Mouse (Mus musculus): ENCODE measurements at regions not wholly inside any gene's neighbourhood (a gene's known extent, or its start where the extent isn't known, plus 50 kb on each side); places are given as distances from the start of the nearest gene placed in this dataset.

- no peak for ATAC-seq (ENCODE audit: low FRiP score, low read depth)
- 19% methylated on average over 6 of the region's 6 CpGs for WGBS
- no peaks in the 10 kb centered on the region for H3K27me3 ChIP-seq (ENCODE audit: control insufficient read depth, insufficient read depth, low read length)
- no peak overlapping the region for H3K4me3 ChIP-seq (replicated peaks; ENCODE audit: low read length)
- no peak overlapping the region for H3K9ac ChIP-seq (ENCODE audit: low read depth, low read length, severe bottlenecking)
- DNase-seq (ENCODE audit: low spot score) = peak; percentile 76
- no peaks in the 10 kb centered on the region for H3K4me1 ChIP-seq (ENCODE audit: control insufficient read depth, insufficient read depth, low read length)
- H3K9me3 ChIP-seq (ENCODE audit: control insufficient read depth, low read length) = no peaks in the 10 kb centered on the region
- H3K4me2 ChIP-seq (replicated peaks; ENCODE audit: low read depth, low read length, severe bottlenecking) = no peak overlapping the region
- TF ChIP-seq POLR2A (IDR thresholded peaks at IDR 0.05; ENCODE audit: borderline replicate concordance, extremely low read depth, insufficient read depth, insufficient read length) = no peak
- no peak overlapping the region for H3K27ac ChIP-seq (replicated peaks; ENCODE audit: low read depth, low read length)
- H3K36me3 ChIP-seq (ENCODE audit: control insufficient read depth, insufficient read depth, low read length) = no peaks in the 10 kb centered on the region
Measured at GRCm38 (mm10) chr5:121078531-121078930, 68.6 kb upstream of the Rph3a start.

- no peak overlapping the region for H3K4me2 ChIP-seq (replicated peaks; ENCODE audit: low read depth, low read length, severe bottlenecking)
- no peak for TF ChIP-seq POLR2A (IDR thresholded peaks at IDR 0.05; ENCODE audit: borderline replicate concordance, extremely low read depth, insufficient read depth, insufficient read length)
- no peaks in the 10 kb centered on the region for H3K36me3 ChIP-seq (ENCODE audit: control insufficient read depth, insufficient read depth, low read length)
- no peak overlapping the region for H3K4me3 ChIP-seq (replicated peaks; ENCODE audit: low read length)
- no peak overlapping the region for H3K27ac ChIP-seq (replicated peaks; ENCODE audit: low read depth, low read length)
- DNase-seq (ENCODE audit: low spot score) = no peak
- ATAC-seq (ENCODE audit: low FRiP score, low read depth) = no peak
- no peaks in the 10 kb centered on the region for H3K4me1 ChIP-seq (ENCODE audit: control insufficient read depth, insufficient read depth, low read length)
- whole genome bisulfite sequencing = 72% methylated on average over 6 of the region's 7 CpGs
- no peaks in the 10 kb centered on the region for H3K27me3 ChIP-seq (ENCODE audit: control insufficient read depth, insufficient read depth, low read length)
- H3K9ac ChIP-seq (ENCODE audit: low read depth, low read length, severe bottlenecking) = no peak overlapping the region
- no peaks in the 10 kb centered on the region for H3K9me3 ChIP-seq (ENCODE audit: control insufficient read depth, low read length)
Measured at GRCm38 (mm10) chr5:121076741-121077140, 66.8 kb upstream of the Rph3a start.

- no peaks in the 10 kb centered on the region for H3K27me3 ChIP-seq (ENCODE audit: control insufficient read depth, insufficient read depth, low read length)
- ATAC-seq (ENCODE audit: low FRiP score, low read depth) (no peak), DNase-seq (ENCODE audit: low spot score) (peak; percentile 38)
- H3K9ac ChIP-seq (ENCODE audit: low read depth, low read length, severe bottlenecking) = no peak overlapping the region
- H3K4me1 ChIP-seq (ENCODE audit: control insufficient read depth, insufficient read depth, low read length) = no peaks in the 10 kb centered on the region
- no peaks in the 10 kb centered on the region for H3K9me3 ChIP-seq (ENCODE audit: control insufficient read depth, low read length)
- no peak for TF ChIP-seq POLR2A (IDR thresholded peaks at IDR 0.05; ENCODE audit: borderline replicate concordance, extremely low read depth, insufficient read depth, insufficient read length)
- H3K27ac ChIP-seq (replicated peaks; ENCODE audit: low read depth, low read length) = no peak overlapping the region
- H3K4me2 ChIP-seq (replicated peaks; ENCODE audit: low read depth, low read length, severe bottlenecking) = no peak overlapping the region
- WGBS = 7% methylated on average over 11 of the region's 11 CpGs
- H3K36me3 ChIP-seq (ENCODE audit: control insufficient read depth, insufficient read depth, low read length) = no peaks in the 10 kb centered on the region
- no peak overlapping the region for H3K4me3 ChIP-seq (replicated peaks; ENCODE audit: low read length)
Measured at GRCm38 (mm10) chr5:121068821-121069220, 58.9 kb upstream of the Rph3a start.

- TF ChIP-seq POLR2A (IDR thresholded peaks at IDR 0.05; ENCODE audit: borderline replicate concordance, extremely low read depth, insufficient read depth, insufficient read length) = no peak
- no peaks in the 10 kb centered on the region for H3K27me3 ChIP-seq (ENCODE audit: control insufficient read depth, insufficient read depth, low read length)
- no peaks in the 10 kb centered on the region for H3K36me3 ChIP-seq (ENCODE audit: control insufficient read depth, insufficient read depth, low read length)
- no peak overlapping the region for H3K4me3 ChIP-seq (replicated peaks; ENCODE audit: low read length)
- 84% methylated on average over 12 of the region's 12 CpGs for WGBS
- DNase-seq (ENCODE audit: low spot score) (no peak), ATAC-seq (ENCODE audit: low FRiP score, low read depth) (no peak)
- H3K9ac ChIP-seq (ENCODE audit: low read depth, low read length, severe bottlenecking) = no peak overlapping the region
- no peaks in the 10 kb centered on the region for H3K9me3 ChIP-seq (ENCODE audit: control insufficient read depth, low read length)
- no peaks in the 10 kb centered on the region for H3K4me1 ChIP-seq (ENCODE audit: control insufficient read depth, insufficient read depth, low read length)
- H3K4me2 ChIP-seq (replicated peaks; ENCODE audit: low read depth, low read length, severe bottlenecking) = no peak overlapping the region
- H3K27ac ChIP-seq (replicated peaks; ENCODE audit: low read depth, low read length) = no peak overlapping the region
Measured at GRCm38 (mm10) chr5:121064721-121065120, 54.8 kb upstream of the Rph3a start.

GRCm38 (mm10) chr5:121062930-121063584 is 53.2 kb upstream of the Rph3a start:
- ATAC-seq (ENCODE audit: low FRiP score, low read depth) = no peak
- Histone ChIP-seq H3K4me3 (replicated peaks; ENCODE audit: low read length) (no peak overlapping the region), H3K27ac (replicated peaks; ENCODE audit: low read depth, low read length) (no peak overlapping the region), H3K36me3 (ENCODE audit: control insufficient read depth, insufficient read depth, low read length) (no peaks in the 10 kb centered on the region), H3K27me3 (ENCODE audit: control insufficient read depth, insufficient read depth, low read length) (no peaks in the 10 kb centered on the region), H3K9ac (ENCODE audit: low read depth, low read length, severe bottlenecking) (no peak overlapping the region), H3K4me2 (replicated peaks; ENCODE audit: low read depth, low read length, severe bottlenecking) (no peak overlapping the region), H3K9me3 (ENCODE audit: control insufficient read depth, low read length) (no peaks in the 10 kb centered on the region), H3K4me1 (ENCODE audit: control insufficient read depth, insufficient read depth, low read length) (no peaks in the 10 kb centered on the region)
- 39% methylated on average over 4 of the region's 4 CpGs for WGBS
- no peak for DNase-seq (ENCODE audit: low spot score)
- no peak for TF ChIP-seq POLR2A (IDR thresholded peaks at IDR 0.05; ENCODE audit: borderline replicate concordance, extremely low read depth, insufficient read depth, insufficient read length)

All from limb, embryonic 14.5 days (tissue).